Mouse (Mus musculus) cerebellum, adult (tissue): ENCODE measurements around the gene Rps18.
A peak's percentile ranks its signal among the peaks of the same experiment; 100 is the strongest.

Experiments used
- ATAC-seq: cut with Nextera tagmentation; 2 replicates; pipeline ENCODE4 v1.9.2; 2017; ENCODE audit warnings: mild to moderate bottlenecking, moderate library complexity, mixed read lengths; ENCODE audit not compliant: insufficient number of reproducible peaks, low FRiP score, low TSS enrichment

Gene Rps18

GRCm38 (mm10) chr17:33948905-33949537 lies 6.8 kb downstream of the Rps18 start:
- no peak for ATAC-seq

- no peak for ATAC-seq
Observed at GRCm38 (mm10) chr17:33948090-33948904, 7.5 kb downstream of the Rps18 start.

GRCm38 (mm10) chr17:33947430-33948089 lies 8.2 kb downstream of the Rps18 start:
- no peak for ATAC-seq

- no peak for ATAC-seq
Observed at GRCm38 (mm10) chr17:33943454-33943853, 12.3 kb downstream of the Rps18 start.

- ATAC-seq, result no peak
Observed at GRCm38 (mm10) chr17:33941381-33941780, 14.4 kb downstream of the Rps18 start.

GRCm38 (mm10) chr17:33940981-33941380 lies 14.8 kb downstream of the Rps18 start:
- ATAC-seq, result no peak

GRCm38 (mm10) chr17:33940206-33940805 lies 15.5 kb downstream of the Rps18 start, which contains the start of the genes Pfdn6 and Wdr46:
TSS of gene Pfdn6 (minus strand) at chr17:33940343.
TSS of gene Wdr46 (plus strand) at chr17:33940660.
- peak; percentile 81; the same call in 1 of the 2 replicates for ATAC-seq

- no peak for ATAC-seq
Observed at GRCm38 (mm10) chr17:33938783-33939182, 17.0 kb downstream of the Rps18 start.

GRCm38 (mm10) chr17:33936993-33937392 lies 18.8 kb downstream of the Rps18 start:
- no peak for ATAC-seq

GRCm38 (mm10) chr17:33935422-33936055 lies 20.3 kb downstream of the Rps18 start:
- no peak for ATAC-seq

GRCm38 (mm10) chr17:33932970-33933369 lies 22.8 kb downstream of the Rps18 start:
- ATAC-seq, result no peak

GRCm38 (mm10) chr17:33932448-33932847 lies 23.4 kb downstream of the Rps18 start:
- no peak for ATAC-seq

GRCm38 (mm10) chr17:33931947-33932346 lies 23.9 kb downstream of the Rps18 start:
- ATAC-seq, result no peak

GRCm38 (mm10) chr17:33931159-33931866 lies 24.5 kb downstream of the Rps18 start:
- ATAC-seq, result no peak

- peak; percentile 10; the same call in 1 of the 2 replicates for ATAC-seq
Observed at GRCm38 (mm10) chr17:33930280-33931158, 25.3 kb downstream of the Rps18 start.

GRCm38 (mm10) chr17:33929371-33930279 lies 26.2 kb downstream of the Rps18 start, which contains the start of gene Rgl2:
TSS of gene Rgl2 (plus strand) at chr17:33929543.
- peak; percentile 59 for ATAC-seq

GRCm38 (mm10) chr17:33928251-33928947 lies 27.4 kb downstream of the Rps18 start:
- no peak for ATAC-seq
